Mouse (Mus musculus) cerebellum, adult 9-11 months (tissue): ENCODE measurements around the gene Nfxl1.

ENCODE experiments used
- DNase-seq: peaks from one replicate; pipeline ENCODE4 v3.0.0; 2022

The Nfxl1 gene

DNA sequence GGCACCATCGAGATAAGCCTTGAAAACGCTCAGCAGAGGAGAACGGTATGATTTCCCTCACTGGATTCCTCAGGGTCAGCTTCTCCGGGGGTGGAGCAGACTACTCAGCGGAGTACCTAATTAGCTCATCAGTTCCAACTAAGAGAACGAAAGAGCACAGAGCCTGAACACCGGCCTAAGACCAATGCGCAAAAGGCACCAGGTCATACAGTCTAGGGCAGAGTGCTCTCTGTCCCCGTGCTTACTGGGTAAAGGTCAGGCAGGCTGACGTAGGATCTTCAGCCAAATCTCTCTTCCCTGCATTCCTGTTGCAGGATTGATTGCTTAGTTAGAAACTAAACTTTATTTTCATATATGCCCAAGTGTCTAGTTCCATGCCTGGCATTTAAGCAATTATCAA is 61.2 kb downstream of the Nfxl1 start:
- no peak for DNase-seq

DNA sequence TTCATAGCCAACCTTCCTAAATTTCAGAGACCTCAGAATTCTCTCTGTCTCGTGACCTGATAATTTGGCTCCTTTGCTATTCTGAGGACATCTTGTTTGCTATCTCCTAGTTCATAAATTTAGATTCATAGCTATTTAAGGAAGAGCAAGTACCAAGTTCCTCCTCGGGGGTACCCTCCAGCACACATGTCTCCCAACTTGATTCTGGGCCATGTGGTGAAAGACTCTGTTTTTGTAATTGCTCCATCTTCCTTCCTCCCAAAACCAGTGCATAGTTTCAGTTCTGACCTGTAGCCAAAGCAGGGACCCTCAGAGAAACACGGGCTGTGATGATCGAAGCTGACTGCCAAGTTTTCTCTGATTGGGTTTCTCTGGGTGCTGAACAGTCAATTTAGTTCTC is 62.7 kb downstream of the Nfxl1 start:
- DNase-seq = no peak

DNA sequence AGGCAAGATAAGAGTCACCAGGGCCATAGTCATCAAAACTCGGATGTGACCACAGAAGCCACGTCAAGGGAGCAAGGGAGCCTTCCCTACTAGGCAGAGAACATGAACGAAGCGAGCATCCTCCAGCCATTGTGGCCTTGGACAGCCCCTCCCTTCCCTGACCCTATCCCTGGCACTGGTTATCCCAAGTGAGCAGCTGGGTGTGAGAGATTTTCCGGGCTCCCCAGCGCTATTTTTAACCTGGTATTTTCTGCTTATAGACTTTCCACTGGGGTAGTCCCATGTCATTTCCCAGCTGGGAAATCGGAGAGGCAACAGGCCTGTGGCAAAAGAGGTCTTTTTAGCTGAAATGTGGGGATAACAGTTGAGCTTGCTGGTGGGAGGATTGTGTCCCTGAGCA is 65.6 kb downstream of the Nfxl1 start:
- DNase-seq = no peak

DNA sequence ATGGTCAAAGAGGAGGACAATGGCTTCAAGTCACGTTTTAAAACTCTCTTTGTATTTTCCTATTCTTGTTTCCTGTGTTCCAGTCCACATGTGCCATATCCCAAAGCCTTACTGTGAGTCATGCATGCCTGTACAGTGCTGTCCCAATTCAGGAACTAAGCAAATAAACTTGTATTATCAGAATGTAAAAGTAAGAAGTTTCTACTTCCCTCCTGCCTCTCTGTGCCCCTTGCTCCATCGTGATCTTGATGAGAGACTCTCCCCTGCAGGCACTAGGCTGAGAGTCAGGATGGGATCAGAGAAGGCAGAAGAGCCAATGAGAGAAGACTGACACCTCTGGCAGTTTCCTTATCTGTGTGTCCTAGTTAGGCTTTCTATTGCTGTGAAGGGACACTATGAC is 68.3 kb downstream of the Nfxl1 start:
- no peak for DNase-seq

DNA sequence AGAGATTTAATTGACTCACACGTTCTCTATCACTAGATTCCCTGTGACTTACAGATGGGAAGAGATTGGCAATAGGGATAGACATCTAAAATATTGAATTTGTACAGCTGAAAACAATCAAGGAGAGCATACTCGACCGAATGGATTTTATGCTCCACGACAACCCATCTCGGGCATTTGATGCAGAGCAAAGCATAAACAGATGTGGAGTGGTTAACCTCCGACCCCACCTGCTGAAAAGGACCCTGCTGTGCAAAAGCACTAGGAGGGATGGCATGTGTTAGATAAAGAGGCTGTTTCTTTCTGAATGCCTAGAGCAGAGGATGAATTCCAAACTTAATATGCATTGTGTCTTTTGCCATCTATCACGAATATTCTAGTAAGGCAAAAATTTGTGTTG is 79.0 kb downstream of the Nfxl1 start:
- DNase-seq = no peak

DNA sequence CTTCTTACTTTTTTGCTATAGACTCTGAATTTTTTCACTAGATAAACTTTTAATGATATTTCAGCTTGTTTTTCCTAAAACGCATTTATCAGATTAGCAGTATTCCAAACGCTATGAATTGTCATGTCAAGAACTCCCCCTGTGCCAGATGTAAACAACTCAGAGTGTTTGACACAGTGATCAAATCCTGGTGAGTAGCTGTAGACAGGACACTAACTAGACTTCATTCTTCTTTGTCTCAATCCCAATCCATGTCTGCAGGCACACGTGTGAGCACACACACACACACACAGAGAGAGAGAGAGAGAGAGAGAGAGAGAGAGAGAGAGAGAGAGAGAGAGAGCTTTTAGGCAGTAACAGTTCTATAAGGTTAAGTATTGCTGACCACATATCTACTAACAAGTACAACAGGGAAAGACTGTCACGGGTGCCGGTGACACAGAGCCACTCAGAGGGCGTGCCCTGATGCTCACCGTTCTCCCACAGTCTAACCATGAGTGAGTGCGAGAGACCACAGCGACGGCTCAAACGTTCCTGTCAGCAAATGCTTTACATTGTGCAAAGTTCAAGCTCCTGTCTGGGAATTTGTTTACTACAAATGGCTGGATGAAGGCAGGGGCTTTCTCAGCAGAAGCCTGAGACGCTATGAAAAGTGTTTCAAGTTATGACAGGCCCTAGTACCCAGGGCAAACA is 87.0 kb downstream of the Nfxl1 start:
- no peak for DNase-seq

DNA sequence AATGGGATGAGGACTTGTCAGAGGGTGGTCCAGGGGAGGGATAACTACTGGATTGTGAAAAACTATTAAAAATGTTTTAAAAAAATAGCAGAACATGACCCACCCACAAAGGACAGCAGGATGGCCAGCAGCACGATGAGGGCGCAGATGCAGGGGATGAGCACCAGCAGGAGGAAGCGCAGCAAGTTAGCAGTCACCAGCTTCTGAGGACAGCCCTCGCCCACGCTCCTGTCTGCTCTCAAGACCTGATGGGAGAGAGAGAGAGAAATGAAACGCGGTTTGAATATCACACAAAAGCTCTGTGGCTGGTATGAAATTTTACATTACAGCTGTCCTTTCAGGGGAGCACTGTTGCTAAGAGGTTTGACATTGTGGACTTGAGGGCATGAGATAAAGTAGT is 87.7 kb downstream of the Nfxl1 start:
- no peak for DNase-seq

DNA sequence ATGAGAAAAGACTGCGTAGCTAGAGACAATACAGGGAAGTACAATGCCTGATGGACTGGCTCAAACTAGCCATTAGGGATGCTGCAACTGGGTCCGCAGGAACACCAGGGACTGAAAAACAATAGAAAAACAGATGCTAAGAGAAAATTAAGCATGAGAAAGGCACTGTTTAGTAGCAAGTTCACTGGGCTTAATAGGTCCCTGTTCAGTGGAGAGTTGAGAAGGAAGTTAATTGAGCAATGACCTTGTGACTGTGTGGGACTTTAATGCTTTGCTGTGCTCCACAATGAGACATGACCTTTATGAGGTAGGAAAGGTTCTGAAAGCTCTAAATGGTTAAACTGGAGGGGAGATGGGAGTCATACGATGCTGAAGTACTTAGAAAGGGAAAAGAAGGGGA is 94.6 kb downstream of the Nfxl1 start:
- no peak for DNase-seq
